Mouse (Mus musculus): ENCODE results near the gene Csrp2.

GRCm38 (mm10) chr10:110940740-110941398, 21.3 kb downstream of the Csrp2 start:
- TF ChIP-seq POLR2A (IDR thresholded peaks at IDR 0.05; ENCODE audit: low read depth, low read length) (no peak), CTCF (IDR thresholded peaks at IDR 0.05; ENCODE audit: extremely low read depth, insufficient read depth, insufficient read length, insufficient replicate concordance) (no peak)

All from spleen, adult 2 months (tissue).